Mouse (Mus musculus) urinary bladder, adult 18-20 months (tissue): Measurements from ENCODE around the gene Gm4969.
"Not testable (repeated sequence)": the region's sequence is repeated elsewhere in the genome, so short reads cannot be mapped to it uniquely, and the experiment has no call there.

Source experiments
- DNase-seq, 2 experiments: peaks; one replicate each; pipeline ENCODE4 v3.0.0; 2022; ENCODE audit warnings: low spot score in 2 of 2, mixed read lengths in 2 of 2

The Gm4969 gene

GRCm38 (mm10) chr7:19071024-19071423 lies 47.1 kb downstream of the Gm4969 start:
- not testable (repeated sequence) for DNase-seq

- DNase-seq, result no peak
Observed at GRCm38 (mm10) chr7:19069500-19069899, 48.7 kb downstream of the Gm4969 start.

- DNase-seq, result peak in 1 of 2 experiments; percentile 58
Observed at GRCm38 (mm10) chr7:19068707-19069106, 49.5 kb downstream of the Gm4969 start.

GRCm38 (mm10) chr7:19067935-19068334 lies 50.2 kb downstream of the Gm4969 start:
- DNase-seq, result no peak

- no peak for DNase-seq
Observed at GRCm38 (mm10) chr7:19067063-19067462, 51.1 kb downstream of the Gm4969 start.

- DNase-seq, result no peak
Observed at GRCm38 (mm10) chr7:19065896-19066295, 52.3 kb downstream of the Gm4969 start.

- no peak for DNase-seq
Observed at GRCm38 (mm10) chr7:19057405-19057804, 60.8 kb downstream of the Gm4969 start.

- no peak for DNase-seq
Observed at GRCm38 (mm10) chr7:19055108-19055507, 63.1 kb downstream of the Gm4969 start.

GRCm38 (mm10) chr7:19054777-19055076 lies 63.4 kb downstream of the Gm4969 start:
- no peak for DNase-seq

- no peak for DNase-seq
Observed at GRCm38 (mm10) chr7:19054047-19054776, 64.0 kb downstream of the Gm4969 start, which contains the start of gene Rsph6a. Rsph6a (plus strand) TSS chr7:19054690.

GRCm38 (mm10) chr7:19053136-19053532 lies 65.0 kb downstream of the Gm4969 start:
- no peak for DNase-seq

- DNase-seq, result no peak
Observed at GRCm38 (mm10) chr7:19052345-19053135, 65.6 kb downstream of the Gm4969 start.

- no peak for DNase-seq
Observed at GRCm38 (mm10) chr7:19051161-19051560, 67.0 kb downstream of the Gm4969 start.

GRCm38 (mm10) chr7:19050172-19050571 lies 68.0 kb downstream of the Gm4969 start:
- DNase-seq, result no peak

GRCm38 (mm10) chr7:19049252-19049651 lies 68.9 kb downstream of the Gm4969 start:
- no peak for DNase-seq
